ENCODE assay signal across 8 mouse cellular contexts in genomic region chrX:111462495-111462832, GRCm38 (mm10).
DNase-seq lines count a peak whose midpoint lies in the region; ATAC-seq and TF ChIP-seq lines count a peak whose summit lies in the region.

No protein-coding gene starts in this region.

- peak; percentile 24; the same call in 1 of the 2 replicates for ATAC-seq in common myeloid progenitor, adult 5-6 weeks (replicated peaks; ENCODE audit: low read depth, poor library complexity, severe bottlenecking)
- peak; percentile 45 for ATAC-seq in intestine, postnatal 0 days
- ATAC-seq in lung, embryonic 16.5 days (ENCODE audit: low read depth), result no peak
- ATAC-seq in stomach, postnatal 0 days (ENCODE audit: low FRiP score, low TSS enrichment), result peak; percentile 60; the same call in 1 of the 2 replicates
- ATAC-seq in inflammation-experienced regulatory T-cells, adult 6 months, result no peak

- peak; percentile 6 to 7 for DNase-seq in left cerebral cortex, postnatal 36 days (ENCODE audit: low spot score in 2 of 2)
- no peak for DNase-seq in left cerebral cortex, postnatal 4 days
- DNase-seq in forelimb bud, embryonic 11.5 days (ENCODE audit: low read depth, low spot score), result peak; percentile 10
- DNase-seq in stomach, postnatal 0 days (ENCODE audit: low spot score), result peak; percentile 26

- H3K27me3 ChIP-seq in intestine, postnatal 0 days (replicated peaks; ENCODE audit: control insufficient read depth, insufficient read depth, low read length), result no peaks in the 10 kb centered on the region
- no peaks in the 10 kb centered on the region for H3K27me3 ChIP-seq in lung, embryonic 16.5 days (ENCODE audit: control insufficient read depth, insufficient read depth, low read depth, low read length)
- H3K27me3 ChIP-seq in stomach, postnatal 0 days (ENCODE audit: control insufficient read depth, insufficient read depth, low read length), result no peaks in the 10 kb centered on the region

- H3K4me2 ChIP-seq in intestine, postnatal 0 days (replicated peaks; ENCODE audit: low read depth), result peak overlapping the region; percentile 79
- H3K4me2 ChIP-seq in lung, embryonic 16.5 days (ENCODE audit: low read depth, low read length), result peak overlapping the region; percentile 62
- H3K4me2 ChIP-seq in stomach, postnatal 0 days (replicated peaks; ENCODE audit: low read depth), result peak overlapping the region; percentile 76

- no peaks in the 10 kb centered on the region for H3K36me3 ChIP-seq in intestine, postnatal 0 days (ENCODE audit: control insufficient read depth, insufficient read depth)
- no peaks in the 10 kb centered on the region for H3K36me3 ChIP-seq in lung, embryonic 16.5 days (ENCODE audit: control insufficient read depth, insufficient read depth, low read length)
- H3K36me3 ChIP-seq in stomach, postnatal 0 days (ENCODE audit: control insufficient read depth, insufficient read depth, low read length), result no peaks in the 10 kb centered on the region

- no peaks in the 10 kb centered on the region for H3K9me3 ChIP-seq in intestine, postnatal 0 days (ENCODE audit: control insufficient read depth)
- H3K9me3 ChIP-seq in lung, embryonic 16.5 days (ENCODE audit: control insufficient read depth, low read length), result no peaks in the 10 kb centered on the region
- H3K9me3 ChIP-seq in stomach, postnatal 0 days (ENCODE audit: control insufficient read depth, low read length), result no peaks in the 10 kb centered on the region

- peak overlapping the region; percentile 56 for H3K4me3 ChIP-seq in intestine, postnatal 0 days (ENCODE audit: low read depth, low read length)
- peak overlapping the region; percentile 56 for H3K4me3 ChIP-seq in lung, embryonic 16.5 days (ENCODE audit: low read length)
- H3K4me3 ChIP-seq in stomach, postnatal 0 days (ENCODE audit: low read depth, low read length), result peak overlapping the region; percentile 52

- no peaks in the 10 kb centered on the region for H3K4me1 ChIP-seq in intestine, postnatal 0 days (replicated peaks; ENCODE audit: control insufficient read depth, insufficient read depth, low read length)
- no peaks in the 10 kb centered on the region for H3K4me1 ChIP-seq in lung, embryonic 16.5 days (replicated peaks; ENCODE audit: control insufficient read depth, insufficient read depth, low read length)
- H3K4me1 ChIP-seq in stomach, postnatal 0 days (replicated peaks; ENCODE audit: control insufficient read depth, insufficient read depth), result no peaks in the 10 kb centered on the region

- 18% methylated on average over 21 of the region's 21 CpGs for WGBS in intestine, postnatal 0 days
- WGBS in lung, embryonic 16.5 days, result 16% methylated on average over 20 of the region's 21 CpGs
- WGBS in stomach, postnatal 0 days, result 15% methylated on average over 18 of the region's 21 CpGs

- TF ChIP-seq CTCF in intestine, postnatal 0 days (IDR thresholded peaks at IDR 0.05; ENCODE audit: low read depth), result no peak
- TF ChIP-seq CTCF in stomach, postnatal 0 days (IDR thresholded peaks at IDR 0.05; ENCODE audit: low read depth), result no peak

- H3K27ac ChIP-seq in intestine, postnatal 0 days (ENCODE audit: low read depth, low read length), result no peak overlapping the region
- H3K27ac ChIP-seq in lung, embryonic 16.5 days (ENCODE audit: low read length), result peak overlapping the region; percentile 16; the same call in 1 of the 2 replicates
- 0 out of 2 replicates have a peak overlapping the region, but pooled peaks have one; percentile 4 for H3K27ac ChIP-seq in stomach, postnatal 0 days (replicated peaks)

- peak overlapping the region; percentile 40; the same call in 1 of the 2 replicates for H3K9ac ChIP-seq in intestine, postnatal 0 days (ENCODE audit: low read depth, low read length)
- peak overlapping the region; percentile 68 for H3K9ac ChIP-seq in lung, embryonic 16.5 days (ENCODE audit: low read length)
- H3K9ac ChIP-seq in stomach, postnatal 0 days (ENCODE audit: low read length), result peak overlapping the region; percentile 55; the same call in 1 of the 2 replicates

- intact Hi-C loops in left cerebral cortex, postnatal 36 days (cut with DNase I), result no loop called here
- intact Hi-C loops in left cerebral cortex, postnatal 4 days (cut with DNase I), result no loop called here

- TF ChIP-seq EP300 in stomach, postnatal 0 days (optimal IDR thresholded peaks at IDR 0.05), result no peak

Comparison
In these comparisons a context has a peak if more than half of its experiments do, and no peak if none do; other contexts are left out.
1. ATAC-seq: peak in common myeloid progenitor, adult 5-6 weeks (single experiment), intestine, postnatal 0 days (single experiment) and stomach, postnatal 0 days (single experiment); none in lung, embryonic 16.5 days (single experiment) and inflammation-experienced regulatory T-cells, adult 6 months (single experiment).
2. Peak in every context shown above with its lines, with median percentiles within 50 percentile points of each other: H3K4me2 ChIP-seq, H3K4me3 ChIP-seq and H3K9ac ChIP-seq.